Mouse (Mus musculus): ENCODE data around the gene Cadm1. TPM values are rescaled to one million over a fixed set of nuclear protein-coding genes. Genes with fewer than 3 reads are reported as not detected.

Gene Cadm1
- polyA plus RNA-seq, 1 experiment, result 6.0 TPM

DNA sequence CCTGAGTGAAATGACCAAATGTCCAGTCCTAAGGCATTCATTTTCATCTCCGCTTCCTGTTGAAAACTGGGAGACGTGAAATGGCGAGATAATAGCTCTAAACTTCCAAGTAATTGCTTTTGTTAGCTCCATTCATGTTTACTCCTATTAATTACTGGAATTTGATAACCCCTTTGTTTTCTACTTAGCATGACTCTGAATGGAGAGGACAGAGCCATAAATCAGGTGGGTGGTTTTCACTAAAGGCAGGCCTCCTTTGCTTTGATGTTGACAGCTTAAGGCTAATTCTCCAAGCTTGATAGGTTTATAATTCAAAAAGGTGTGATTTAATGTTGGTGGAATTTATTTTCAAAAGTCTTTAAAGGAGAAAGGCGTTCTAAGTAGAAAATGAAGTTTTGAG is 74.0 kb downstream of the Cadm1 start:
- Histone ChIP-seq H3K4me1 (ENCODE audit: control insufficient read depth, insufficient read depth, low read length) (no peaks in the 10 kb centered on the region), H3K36me3 (ENCODE audit: control insufficient read depth, insufficient read depth, low read length) (no peaks in the 10 kb centered on the region), H3K27me3 (replicated peaks; ENCODE audit: control insufficient read depth, insufficient read depth, low read length) (no peaks in the 10 kb centered on the region), H3K27ac (ENCODE audit: insufficient read depth, low read depth, low read length) (no peak overlapping the region), H3K4me3 (ENCODE audit: insufficient read depth, low read depth, low read length) (no peak overlapping the region)
- no peak for TF ChIP-seq POLR2A (IDR thresholded peaks at IDR 0.05; ENCODE audit: low read depth, low read length)
- no peak for TF ChIP-seq CTCF (conservative IDR thresholded peaks at IDR 0.05; ENCODE audit: insufficient read depth, insufficient read length, low read depth, low read length)
- WGBS, result 73% methylated on average over 4 of the region's 4 CpGs
- DNase-seq, result no peak

DNA sequence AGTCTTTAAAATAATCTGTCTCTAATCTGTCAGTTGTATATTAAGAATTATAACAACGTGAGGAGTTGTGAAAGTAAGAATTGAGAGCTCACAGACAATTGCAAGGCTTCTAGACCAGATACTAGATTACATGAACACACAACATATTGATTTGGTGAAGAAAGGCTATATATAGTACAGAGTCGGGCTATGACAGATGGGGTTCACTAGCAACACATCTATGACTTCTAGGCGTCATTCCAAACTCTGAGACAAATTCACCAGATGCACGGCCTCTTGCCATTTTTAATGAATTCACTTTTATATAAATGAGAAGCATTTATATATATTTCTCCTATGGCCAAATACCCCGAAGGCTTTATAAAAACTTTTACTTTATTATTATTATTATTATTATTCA is 75.7 kb downstream of the Cadm1 start:
- H3K27ac ChIP-seq (ENCODE audit: insufficient read depth, low read depth, low read length), result no peak overlapping the region
- TF ChIP-seq CTCF (conservative IDR thresholded peaks at IDR 0.05; ENCODE audit: insufficient read depth, insufficient read length, low read depth, low read length) (no peak), POLR2A (IDR thresholded peaks at IDR 0.05; ENCODE audit: low read depth, low read length) (no peak)
- 89% methylated on average over 5 of the region's 5 CpGs for WGBS

DNA sequence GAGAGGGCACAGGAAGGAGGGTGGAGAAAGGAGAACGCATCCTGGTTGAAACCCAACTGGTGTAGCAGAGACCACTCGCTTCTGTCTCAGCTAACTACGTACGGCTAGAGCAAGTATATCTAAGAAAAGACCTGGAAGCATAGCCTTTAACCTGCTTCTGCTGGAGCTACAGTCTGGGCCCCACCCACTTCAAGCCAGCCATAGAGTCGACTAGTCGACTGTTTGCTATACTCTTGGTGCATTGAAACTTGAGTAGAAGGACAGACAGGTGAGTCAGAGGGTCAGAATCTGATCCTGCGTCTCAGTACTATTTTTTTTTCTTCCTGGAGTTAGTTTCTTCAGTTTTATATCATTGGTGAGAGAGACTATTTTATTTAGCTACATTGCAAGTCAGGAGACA is 78.5 kb downstream of the Cadm1 start:
- WGBS, result 66% methylated on average over 7 of the region's 7 CpGs
- Histone ChIP-seq H3K27ac (ENCODE audit: insufficient read depth, low read depth, low read length) (no peak overlapping the region), H3K4me3 (ENCODE audit: insufficient read depth, low read depth, low read length) (no peak overlapping the region), H3K4me1 (ENCODE audit: control insufficient read depth, insufficient read depth, low read length) (no peaks in the 10 kb centered on the region), H3K27me3 (replicated peaks; ENCODE audit: control insufficient read depth, insufficient read depth, low read length) (no peaks in the 10 kb centered on the region), H3K36me3 (ENCODE audit: control insufficient read depth, insufficient read depth, low read length) (no peaks in the 10 kb centered on the region)
- DNase-seq, result no peak
- TF ChIP-seq CTCF (conservative IDR thresholded peaks at IDR 0.05; ENCODE audit: insufficient read depth, insufficient read length, low read depth, low read length) (no peak), POLR2A (IDR thresholded peaks at IDR 0.05; ENCODE audit: low read depth, low read length) (no peak)

More for the DNA sequence above, 75.7 kb downstream of the Cadm1 start:
- DNase-seq, result no peak
- Histone ChIP-seq H3K4me3 (ENCODE audit: insufficient read depth, low read depth, low read length) (no peak overlapping the region), H3K36me3 (ENCODE audit: control insufficient read depth, insufficient read depth, low read length) (no peaks in the 10 kb centered on the region), H3K27me3 (replicated peaks; ENCODE audit: control insufficient read depth, insufficient read depth, low read length) (no peaks in the 10 kb centered on the region), H3K4me1 (ENCODE audit: control insufficient read depth, insufficient read depth, low read length) (no peaks in the 10 kb centered on the region)

DNA sequence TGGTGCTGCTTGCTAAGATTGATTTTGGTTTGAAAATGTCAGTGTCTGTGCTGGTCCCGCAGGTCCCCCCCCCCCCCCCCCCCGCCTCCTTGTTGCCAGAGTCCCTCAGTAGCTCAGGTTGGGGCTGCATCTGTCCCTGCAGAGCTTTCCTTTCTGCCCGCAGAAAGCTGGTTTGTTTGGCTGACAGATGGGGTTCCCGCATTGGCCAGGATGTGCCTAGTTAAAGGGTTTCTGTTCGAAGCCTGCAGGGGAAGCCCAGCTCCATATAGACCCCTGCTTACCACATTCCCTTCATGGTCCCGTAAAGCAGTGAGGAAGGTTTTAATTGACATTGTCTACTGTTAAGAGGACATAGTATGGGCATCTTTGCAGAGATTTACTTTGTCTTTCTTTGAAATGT is 78.9 kb downstream of the Cadm1 start:
- TF ChIP-seq POLR2A (IDR thresholded peaks at IDR 0.05; ENCODE audit: low read depth, low read length) (no peak), CTCF (conservative IDR thresholded peaks at IDR 0.05; ENCODE audit: insufficient read depth, insufficient read length, low read depth, low read length) (no peak)
- Histone ChIP-seq H3K4me3 (ENCODE audit: insufficient read depth, low read depth, low read length) (no peak overlapping the region), H3K27me3 (replicated peaks; ENCODE audit: control insufficient read depth, insufficient read depth, low read length) (no peaks in the 10 kb centered on the region), H3K36me3 (ENCODE audit: control insufficient read depth, insufficient read depth, low read length) (no peaks in the 10 kb centered on the region), H3K4me1 (ENCODE audit: control insufficient read depth, insufficient read depth, low read length) (no peaks in the 10 kb centered on the region), H3K27ac (ENCODE audit: insufficient read depth, low read depth, low read length) (no peak overlapping the region)
- DNase-seq, result no peak
- 68% methylated on average over 6 of the region's 6 CpGs for WGBS

DNA sequence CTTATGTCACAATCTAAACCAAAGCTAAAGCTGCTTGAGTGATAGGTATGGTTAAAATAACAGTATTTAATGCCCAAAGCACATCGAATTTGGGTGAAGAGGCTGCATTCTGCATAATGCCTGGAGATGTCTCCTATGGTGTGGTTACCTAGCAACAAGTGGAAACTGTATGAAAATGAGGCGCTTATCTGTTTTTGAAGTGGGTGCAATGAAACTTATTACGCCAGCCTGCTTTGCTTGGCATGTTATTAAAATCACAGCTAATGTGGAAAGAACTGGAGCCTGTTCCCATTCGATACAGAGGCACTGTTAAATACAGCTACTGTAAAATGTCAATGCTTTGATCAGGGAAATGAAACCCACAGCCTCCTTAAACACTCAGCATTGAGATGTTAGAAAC is 79.5 kb downstream of the Cadm1 start:
- Histone ChIP-seq H3K4me1 (ENCODE audit: control insufficient read depth, insufficient read depth, low read length) (no peaks in the 10 kb centered on the region), H3K27me3 (replicated peaks; ENCODE audit: control insufficient read depth, insufficient read depth, low read length) (no peaks in the 10 kb centered on the region), H3K27ac (ENCODE audit: insufficient read depth, low read depth, low read length) (no peak overlapping the region), H3K36me3 (ENCODE audit: control insufficient read depth, insufficient read depth, low read length) (no peaks in the 10 kb centered on the region), H3K4me3 (ENCODE audit: insufficient read depth, low read depth, low read length) (no peak overlapping the region)
- no peak for TF ChIP-seq CTCF (conservative IDR thresholded peaks at IDR 0.05; ENCODE audit: insufficient read depth, insufficient read length, low read depth, low read length)
- no peak for TF ChIP-seq POLR2A (IDR thresholded peaks at IDR 0.05; ENCODE audit: low read depth, low read length)
- no peak for DNase-seq
- 81% methylated on average over 4 of the region's 4 CpGs for WGBS

DNA sequence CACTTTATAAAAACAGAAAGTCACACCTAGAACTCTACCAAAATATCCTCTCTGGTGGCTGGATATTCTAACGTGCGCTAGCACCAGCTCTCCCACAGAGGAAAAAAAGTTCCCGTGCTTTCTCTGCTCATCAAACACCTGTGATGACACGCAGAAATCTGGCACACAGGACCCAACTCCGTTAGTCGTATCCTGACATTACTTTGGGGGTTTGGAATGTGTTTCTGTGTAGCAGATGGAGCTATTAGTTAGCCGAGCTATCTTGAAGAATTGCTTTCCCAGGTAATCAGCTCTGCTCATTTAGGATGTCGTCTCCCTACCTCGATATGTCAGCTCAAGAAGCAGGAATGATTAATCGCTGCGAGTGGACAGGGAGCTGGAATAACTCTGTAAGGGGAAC is 80.3 kb downstream of the Cadm1 start:
- no peaks in the 10 kb centered on the region for H3K27me3 ChIP-seq (replicated peaks; ENCODE audit: control insufficient read depth, insufficient read depth, low read length)
- DNase-seq, result no peak
- no peaks in the 10 kb centered on the region for H3K4me1 ChIP-seq (ENCODE audit: control insufficient read depth, insufficient read depth, low read length)
- no peak overlapping the region for H3K4me3 ChIP-seq (ENCODE audit: insufficient read depth, low read depth, low read length)
- H3K27ac ChIP-seq (ENCODE audit: insufficient read depth, low read depth, low read length), result no peak overlapping the region
- 82% methylated on average over 11 of the region's 11 CpGs for WGBS
- TF ChIP-seq POLR2A (IDR thresholded peaks at IDR 0.05; ENCODE audit: low read depth, low read length), result no peak
- no peak for TF ChIP-seq CTCF (conservative IDR thresholded peaks at IDR 0.05; ENCODE audit: insufficient read depth, insufficient read length, low read depth, low read length)
- H3K36me3 ChIP-seq (ENCODE audit: control insufficient read depth, insufficient read depth, low read length), result no peaks in the 10 kb centered on the region

DNA sequence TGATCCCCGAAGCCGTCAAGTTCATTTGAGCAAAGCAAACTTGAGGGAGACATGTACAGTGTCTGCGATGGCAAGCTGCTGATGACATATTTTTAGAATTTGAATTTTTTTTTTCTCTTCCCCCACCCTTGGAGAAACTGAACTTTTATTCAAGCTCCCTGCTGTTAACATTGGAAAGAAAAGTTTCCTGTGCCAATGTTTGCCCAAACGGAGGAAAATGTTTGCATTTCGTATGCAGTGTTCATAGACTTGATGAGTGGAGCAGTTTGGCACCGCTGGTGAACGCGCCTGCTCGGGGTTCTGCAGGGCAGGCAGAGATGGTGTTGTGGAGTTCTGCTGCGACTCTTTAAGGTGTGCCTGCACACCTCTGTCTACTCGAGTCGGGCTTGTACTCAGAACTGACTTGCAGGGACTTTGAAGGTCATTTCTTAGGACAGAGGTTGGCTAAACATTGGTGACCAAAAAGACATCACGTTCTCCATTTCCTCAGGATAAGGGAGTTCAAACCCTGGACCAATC is 83.0 kb downstream of the Cadm1 start:
- H3K27me3 ChIP-seq (replicated peaks; ENCODE audit: control insufficient read depth, insufficient read depth, low read length), result no peaks in the 10 kb centered on the region
- no peak overlapping the region for H3K4me3 ChIP-seq (ENCODE audit: insufficient read depth, low read depth, low read length)
- H3K4me1 ChIP-seq (ENCODE audit: control insufficient read depth, insufficient read depth, low read length), result no peaks in the 10 kb centered on the region
- no peak overlapping the region for H3K27ac ChIP-seq (ENCODE audit: insufficient read depth, low read depth, low read length)
- no peaks in the 10 kb centered on the region for H3K36me3 ChIP-seq (ENCODE audit: control insufficient read depth, insufficient read depth, low read length)
- TF ChIP-seq POLR2A (IDR thresholded peaks at IDR 0.05; ENCODE audit: low read depth, low read length) (no peak), CTCF (conservative IDR thresholded peaks at IDR 0.05; ENCODE audit: insufficient read depth, insufficient read length, low read depth, low read length) (no peak)
- no peak for DNase-seq
- whole genome bisulfite sequencing, result 90% methylated on average over 13 of the region's 13 CpGs

Measured in kidney, adult 2 months (tissue).